Mouse (Mus musculus): ENCODE measurements around the gene Ift81. TPM values are rescaled to one million over a fixed set of nuclear protein-coding genes. Genes with fewer than 3 reads are reported as not detected.

Gene Ift81
- total and polyA plus RNA-seq, 3 experiments = 1.5 to 25.3 (median 18.0) TPM

DNA sequence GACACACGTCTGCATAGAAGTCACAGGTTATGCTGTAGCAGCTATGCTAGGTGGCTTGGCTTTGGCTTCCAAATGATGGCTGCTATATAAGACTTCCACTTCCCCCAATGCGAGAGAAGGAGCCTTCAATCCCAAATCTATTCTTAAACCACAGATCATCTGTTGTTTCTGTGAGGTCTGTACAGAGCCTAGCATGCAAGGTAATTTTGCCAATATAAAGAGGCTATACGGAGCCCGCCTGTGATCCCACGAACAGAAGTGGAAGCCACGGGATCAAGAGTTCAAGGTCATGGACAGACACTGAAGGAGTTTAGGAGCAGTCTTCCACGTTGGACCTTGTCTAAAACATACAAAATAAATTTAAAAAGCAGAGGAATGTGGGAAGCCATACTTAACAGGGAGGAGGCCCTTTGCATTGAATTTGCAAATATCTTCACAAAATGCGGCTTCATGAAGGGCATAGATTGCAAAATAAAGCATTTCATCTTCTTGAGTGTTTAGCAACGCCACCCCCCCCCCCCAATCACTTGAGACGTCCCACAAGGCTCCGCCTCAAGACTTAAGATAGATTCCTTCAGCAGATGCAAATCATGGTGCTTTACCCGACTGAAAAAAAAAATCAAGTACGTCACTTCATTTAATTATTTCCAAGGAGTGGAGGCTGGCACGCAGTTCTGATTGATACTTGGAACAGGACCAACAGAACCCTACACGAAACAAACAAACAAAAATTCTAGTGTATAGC lies 111.1 kb downstream of the Ift81 start:
- Histone ChIP-seq H3K36me3 (replicated peaks) (peaks cover 8% of the 10 kb centered on the region), H3K4me1 (ENCODE audit: insufficient read depth, low read depth, low read length) (peaks cover 23% of the 10 kb centered on the region), H3K9me3 (replicated peaks) (peaks cover 7% of the 10 kb centered on the region), H3K27me3 (ENCODE audit: insufficient read depth, low read length) (peaks cover 14% of the 10 kb centered on the region), H3K4me3 (ENCODE audit: low read depth, low read length) (peak overlapping the region; percentile 92)
- no peak for TF ChIP-seq GATA2 (IDR thresholded peaks at IDR 0.05; ENCODE audit: borderline replicate concordance, low read depth, low read length)
- no peak for TF ChIP-seq TAL1 (conservative IDR thresholded peaks at IDR 0.05; ENCODE audit: low read depth, low read length)
- no peak for TF ChIP-seq POLR2AphosphoS5 (IDR thresholded peaks at IDR 0.05; ENCODE audit: insufficient replicate concordance, low read depth, low read length)
- no peak for TF ChIP-seq GATA1 (IDR thresholded peaks at IDR 0.05; ENCODE audit: borderline replicate concordance, low read length)
- TF ChIP-seq CTCF (IDR thresholded peaks at IDR 0.05; ENCODE audit: low read depth, low read length) = no peak
- ATAC-seq (ENCODE audit: extremely low read depth, insufficient number of reproducible peaks, low FRiP score, poor library complexity, severe bottlenecking) (no peak), DNase-seq (ENCODE audit: low spot score) (no peak)

DNA sequence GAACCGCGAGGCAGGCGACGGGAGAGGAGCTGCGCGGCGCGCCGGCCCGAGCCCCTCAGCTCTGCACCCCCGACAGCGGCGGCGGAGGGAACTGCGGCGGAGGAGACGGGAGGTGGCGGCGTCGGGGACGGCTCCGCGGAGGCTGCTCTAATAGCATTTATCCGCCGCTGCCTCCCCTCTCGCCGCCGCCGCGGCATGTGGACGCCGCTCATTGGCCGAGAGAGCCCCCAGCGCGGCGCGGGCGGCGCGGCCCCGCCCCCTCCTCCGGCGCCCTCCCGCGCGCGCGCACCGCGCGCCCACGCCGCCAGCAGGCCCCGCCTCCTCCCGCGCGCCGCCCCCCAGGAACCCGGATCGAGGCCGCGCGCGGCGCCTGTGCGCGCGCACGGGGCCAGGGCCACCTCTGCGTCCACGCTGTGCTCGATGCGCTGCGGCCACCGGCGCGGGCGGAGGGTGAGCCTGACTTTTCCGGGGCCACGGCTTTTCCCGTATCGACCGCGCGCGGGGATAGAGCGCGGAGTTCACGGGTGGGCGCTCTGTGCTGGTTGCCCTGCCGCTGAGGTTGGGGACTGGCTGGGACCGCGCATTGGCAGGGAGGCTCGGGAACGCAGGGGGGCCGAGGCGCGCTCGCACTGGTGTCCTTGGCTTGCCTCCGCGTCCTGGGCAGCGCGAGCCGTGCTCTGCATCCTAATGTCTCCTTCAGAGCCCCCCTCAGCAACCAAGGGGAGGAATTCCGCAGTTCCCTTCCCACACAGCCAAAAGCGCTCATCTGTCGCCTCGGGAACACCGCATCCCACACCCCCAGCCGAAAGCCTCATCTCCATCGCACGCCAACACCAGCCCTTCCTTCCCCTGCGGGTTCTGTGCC lies 112.0 kb downstream of the Ift81 start, which contains the start of gene Atp2a2:
Gene Atp2a2, minus strand, starts transcription at position 149 of the 865 bp plus-strand sequence.
- DNase-seq (ENCODE audit: low spot score) (peak; percentile 97), ATAC-seq (ENCODE audit: extremely low read depth, insufficient number of reproducible peaks, low FRiP score, poor library complexity, severe bottlenecking) (peak; percentile 66)
- Histone ChIP-seq H3K4me1 (ENCODE audit: insufficient read depth, low read depth, low read length) (peaks cover 28% of the 10 kb centered on the region), H3K36me3 (replicated peaks) (peaks cover 15% of the 10 kb centered on the region), H3K4me3 (ENCODE audit: low read depth, low read length) (peak within 1 kb of the TSS; percentile 92), H3K27me3 (ENCODE audit: insufficient read depth, low read length) (peaks cover 14% of the 10 kb centered on the region), H3K9me3 (replicated peaks) (peaks cover 5% of the 10 kb centered on the region)
- TF ChIP-seq TAL1 (conservative IDR thresholded peaks at IDR 0.05; ENCODE audit: low read depth, low read length) = no peak
- TF ChIP-seq GATA2 (IDR thresholded peaks at IDR 0.05; ENCODE audit: borderline replicate concordance, low read depth, low read length) = no peak
- TF ChIP-seq CTCF (IDR thresholded peaks at IDR 0.05; ENCODE audit: low read depth, low read length) = no peak
- TF ChIP-seq POLR2AphosphoS5 (IDR thresholded peaks at IDR 0.05; ENCODE audit: insufficient replicate concordance, low read depth, low read length) = no peak
- TF ChIP-seq GATA1 (IDR thresholded peaks at IDR 0.05; ENCODE audit: borderline replicate concordance, low read length) = no peak

DNA sequence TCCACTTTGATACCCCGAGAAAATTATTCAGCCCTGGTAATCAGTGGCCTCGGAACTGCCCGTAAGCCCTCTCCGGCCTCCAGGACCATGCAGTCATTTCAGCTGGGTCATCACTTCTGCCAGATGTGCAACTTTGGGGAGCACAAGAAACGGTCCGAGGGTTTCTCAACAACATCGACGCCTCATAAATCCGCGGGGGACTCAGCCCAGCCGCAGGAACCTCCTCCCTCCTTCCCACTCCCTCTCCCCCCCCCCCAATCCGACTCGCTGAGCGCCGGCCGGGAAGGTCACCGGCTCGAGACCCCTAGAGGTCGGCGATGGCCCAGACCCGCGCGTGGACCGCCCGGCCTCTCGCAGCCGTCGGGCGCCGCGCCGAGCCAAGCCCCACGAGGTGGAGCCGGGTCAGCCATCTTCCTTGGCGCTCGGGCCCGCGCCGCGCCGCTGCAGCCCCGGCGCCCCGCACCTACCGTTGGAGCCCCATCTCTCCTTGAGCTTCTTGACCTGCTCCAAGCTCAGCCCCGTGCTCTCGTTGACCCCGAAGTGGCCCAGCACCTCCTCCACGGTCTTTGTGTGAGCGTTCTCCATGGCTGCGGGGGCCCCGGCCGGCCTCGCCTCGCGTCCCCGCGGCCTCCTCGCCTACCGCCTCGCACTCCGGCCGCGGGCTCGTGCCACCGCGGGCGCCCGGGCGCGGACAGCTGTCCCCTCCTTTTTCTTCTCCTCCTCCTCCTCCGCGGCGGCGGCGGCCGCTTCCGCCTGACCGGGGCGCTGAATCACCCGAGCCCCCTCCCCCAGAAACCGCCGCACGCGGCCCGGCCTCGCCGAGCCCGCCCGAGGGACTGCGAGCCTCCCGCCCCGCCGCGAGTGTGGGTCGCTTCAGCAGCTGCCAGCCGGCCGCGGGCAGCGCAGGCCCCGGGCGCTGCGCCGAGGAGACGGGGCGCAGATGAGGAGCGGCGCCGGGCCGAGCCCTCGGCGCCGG lies 112.9 kb downstream of the Ift81 start:
- H3K36me3 ChIP-seq (replicated peaks) = peaks cover 23% of the 10 kb centered on the region
- H3K9me3 ChIP-seq (replicated peaks) = 0 out of 2 replicates have a peak, but pooled peaks cover 1% of the 10 kb centered on the region
- H3K27me3 ChIP-seq (ENCODE audit: insufficient read depth, low read length) = peaks cover 14% of the 10 kb centered on the region
- peak overlapping the region; percentile 92 for H3K4me3 ChIP-seq (ENCODE audit: low read depth, low read length)
- DNase-seq (ENCODE audit: low spot score) = peak; percentile 55
- H3K4me1 ChIP-seq (ENCODE audit: insufficient read depth, low read depth, low read length) = peaks cover 34% of the 10 kb centered on the region
- ATAC-seq (ENCODE audit: extremely low read depth, insufficient number of reproducible peaks, low FRiP score, poor library complexity, severe bottlenecking) = no peak
- TF ChIP-seq POLR2AphosphoS5 (IDR thresholded peaks at IDR 0.05; ENCODE audit: insufficient replicate concordance, low read depth, low read length) (no peak), TAL1 (conservative IDR thresholded peaks at IDR 0.05; ENCODE audit: low read depth, low read length) (no peak), GATA2 (IDR thresholded peaks at IDR 0.05; ENCODE audit: borderline replicate concordance, low read depth, low read length) (no peak), GATA1 (IDR thresholded peaks at IDR 0.05; ENCODE audit: borderline replicate concordance, low read length) (no peak), CTCF (IDR thresholded peaks at IDR 0.05; ENCODE audit: low read depth, low read length) (no peak)

DNA sequence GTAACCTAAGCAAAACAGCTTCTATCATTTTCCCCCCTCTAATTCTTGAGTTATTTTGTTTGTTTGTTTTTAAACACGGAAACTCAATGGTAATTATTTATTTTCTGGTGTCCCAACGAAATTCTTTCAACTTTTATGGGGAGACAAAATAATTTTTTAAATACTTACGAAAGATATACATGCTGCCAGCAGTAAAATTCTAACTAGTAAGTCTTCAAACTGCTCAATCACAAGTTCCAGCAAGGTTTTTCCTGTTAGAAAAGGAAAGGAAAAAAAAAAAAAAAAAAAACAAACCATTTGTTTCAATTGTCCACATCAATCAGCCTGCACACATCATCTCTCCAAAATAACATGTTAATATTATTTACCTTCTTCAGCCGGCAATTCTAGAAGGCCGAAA lies 113.8 kb downstream of the Ift81 start:
- ATAC-seq (ENCODE audit: extremely low read depth, insufficient number of reproducible peaks, low FRiP score, poor library complexity, severe bottlenecking) (no peak), DNase-seq (ENCODE audit: low spot score) (no peak)
- H3K9me3 ChIP-seq (replicated peaks) = no peaks in the 10 kb centered on the region
- H3K27me3 ChIP-seq (ENCODE audit: insufficient read depth, low read length) = peaks cover 11% of the 10 kb centered on the region
- peaks cover 32% of the 10 kb centered on the region for H3K36me3 ChIP-seq (replicated peaks)
- TF ChIP-seq CTCF (IDR thresholded peaks at IDR 0.05; ENCODE audit: low read depth, low read length) (no peak), GATA1 (IDR thresholded peaks at IDR 0.05; ENCODE audit: borderline replicate concordance, low read length) (no peak), POLR2AphosphoS5 (IDR thresholded peaks at IDR 0.05; ENCODE audit: insufficient replicate concordance, low read depth, low read length) (no peak), TAL1 (conservative IDR thresholded peaks at IDR 0.05; ENCODE audit: low read depth, low read length) (no peak), GATA2 (IDR thresholded peaks at IDR 0.05; ENCODE audit: borderline replicate concordance, low read depth, low read length) (no peak)
- H3K4me1 ChIP-seq (ENCODE audit: insufficient read depth, low read depth, low read length) = peaks cover 42% of the 10 kb centered on the region
- peak overlapping the region; percentile 92 for H3K4me3 ChIP-seq (ENCODE audit: low read depth, low read length)

Other genes starting within 250 kb of the Ift81 start
- 55.2 and 59.0 TPM in 2 replicates for gene Gpn3, start 242.6 kb downstream of the Ift81 start, total RNA-seq (2014; fragmentation: Nextera tagmentation)
- 52.6 and 55.2 TPM in 2 replicates for gene Gpn3, start 242.6 kb downstream of the Ift81 start, total RNA-seq (2017)
- 46.4 and 48.8 TPM in 2 replicates for gene Gpn3, start 242.6 kb downstream of the Ift81 start, polyA plus RNA-seq (2012)
- gene Fam216a, start 242.2 kb downstream of the Ift81 start, total RNA-seq (2014; fragmentation: Nextera tagmentation) = 46.5 and 61.5 TPM in 2 replicates
- gene Fam216a, start 242.2 kb downstream of the Ift81 start, total RNA-seq (2017) = 53.4 and 61.1 TPM in 2 replicates
- 69.9 and 93.7 TPM in 2 replicates for gene Fam216a, start 242.2 kb downstream of the Ift81 start, polyA plus RNA-seq (2012)
- gene Arpc3, start 222.6 kb downstream of the Ift81 start, total RNA-seq (2014; fragmentation: Nextera tagmentation) = 104 and 112 TPM in 2 replicates
- gene Arpc3, start 222.6 kb downstream of the Ift81 start, total RNA-seq (2017) = 708 and 715 TPM in 2 replicates
- gene Arpc3, start 222.6 kb downstream of the Ift81 start, polyA plus RNA-seq (2012) = 31.1 and 47.6 TPM in 2 replicates
- 24.5 and 25.2 TPM in 2 replicates for gene Anapc7, start 192.8 kb downstream of the Ift81 start, total RNA-seq (2014; fragmentation: Nextera tagmentation)
- gene Anapc7, start 192.8 kb downstream of the Ift81 start, total RNA-seq (2017) = 26.1 and 34.2 TPM in 2 replicates
- 14.7 and 21.8 TPM in 2 replicates for gene Anapc7, start 192.8 kb downstream of the Ift81 start, polyA plus RNA-seq (2012)
- gene Atp2a2, start 112.3 kb downstream of the Ift81 start, total RNA-seq (2014; fragmentation: Nextera tagmentation) = 61.6 and 74.4 TPM in 2 replicates
- 62.6 and 73.6 TPM in 2 replicates for gene Atp2a2, start 112.3 kb downstream of the Ift81 start, total RNA-seq (2017)
- 39.8 and 47.5 TPM in 2 replicates for gene Atp2a2, start 112.3 kb downstream of the Ift81 start, polyA plus RNA-seq (2012)
- 9.0 and 12.9 TPM in 2 replicates for gene P2rx7, start 29.4 kb upstream of the Ift81 start, total RNA-seq (2014; fragmentation: Nextera tagmentation)
- 7.2 and 8.9 TPM in 2 replicates for gene P2rx7, start 29.4 kb upstream of the Ift81 start, total RNA-seq (2017)
- 0.72 and 1.1 TPM in 2 replicates for gene P2rx7, start 29.4 kb upstream of the Ift81 start, polyA plus RNA-seq (2012)
- 44.0 and 47.2 TPM in 2 replicates for gene P2rx4, start 93.0 kb upstream of the Ift81 start, total RNA-seq (2014; fragmentation: Nextera tagmentation)
- gene P2rx4, start 93.0 kb upstream of the Ift81 start, total RNA-seq (2017) = 61.2 and 67.0 TPM in 2 replicates
- 4.9 and 12.1 TPM in 2 replicates for gene P2rx4, start 93.0 kb upstream of the Ift81 start, polyA plus RNA-seq (2012)
- 9.6 and 12.5 TPM in 2 replicates for gene Camkk2, start 164.9 kb upstream of the Ift81 start, total RNA-seq (2014; fragmentation: Nextera tagmentation)
- gene Camkk2, start 164.9 kb upstream of the Ift81 start, total RNA-seq (2017) = 9.2 and 9.7 TPM in 2 replicates
- 18.2 and 21.9 TPM in 2 replicates for gene Camkk2, start 164.9 kb upstream of the Ift81 start, polyA plus RNA-seq (2012)
- 155 and 196 TPM in 2 replicates for gene Anapc5, start 206.8 kb upstream of the Ift81 start, total RNA-seq (2014; fragmentation: Nextera tagmentation)
- 279 and 297 TPM in 2 replicates for gene Anapc5, start 206.8 kb upstream of the Ift81 start, total RNA-seq (2017)
- gene Anapc5, start 206.8 kb upstream of the Ift81 start, polyA plus RNA-seq (2012) = 143 and 158 TPM in 2 replicates
- gene Rnf34, start 235.5 kb upstream of the Ift81 start, total RNA-seq (2014; fragmentation: Nextera tagmentation) = 12.9 and 13.4 TPM in 2 replicates
- gene Rnf34, start 235.5 kb upstream of the Ift81 start, total RNA-seq (2017) = 23.8 and 26.7 TPM in 2 replicates
- 10.7 and 18.6 TPM in 2 replicates for gene Rnf34, start 235.5 kb upstream of the Ift81 start, polyA plus RNA-seq (2012)

All from G1E (cell line).